Mouse (Mus musculus): ENCODE data around the gene Rsph1.

DNA sequence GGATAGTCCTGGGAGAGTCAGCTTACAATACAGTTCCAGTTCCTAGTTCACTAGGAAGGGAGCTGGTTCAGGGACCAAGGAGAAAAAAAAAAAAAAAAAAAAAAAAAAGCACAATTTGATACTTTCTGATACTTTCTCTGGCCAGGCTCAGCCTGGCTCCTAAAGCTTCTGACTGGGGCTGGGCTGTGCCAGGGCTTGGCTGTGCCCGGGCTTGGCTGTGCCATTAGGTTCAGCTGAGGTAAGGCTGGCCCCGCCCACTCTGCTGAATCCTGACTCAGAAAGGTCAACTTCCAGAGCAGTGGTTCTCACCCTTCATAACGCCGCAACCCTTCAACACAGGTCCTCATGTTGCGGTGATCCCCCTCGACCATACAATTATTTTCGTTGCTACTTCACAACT is 16.8 kb downstream of the Rsph1 start:
- TF ChIP-seq CTCF (IDR thresholded peaks at IDR 0.05; ENCODE audit: extremely low read depth, insufficient read depth, low read length) (no peak), POLR2A (IDR thresholded peaks at IDR 0.05; ENCODE audit: extremely low read depth, insufficient read depth, low read length) (no peak)

All from cortical plate, adult 2 months (tissue).